Mouse (Mus musculus): ENCODE measurements around the gene Slc19a1.

GRCm38 (mm10) chr10:77024231-77024630 lies 7.8 kb upstream of the Slc19a1 start:
- TF ChIP-seq CTCF (IDR thresholded peaks at IDR 0.05; ENCODE audit: low read depth), result no peak
- TF ChIP-seq EP300 (IDR thresholded peaks at IDR 0.05; ENCODE audit: low read depth), result no peak

Measured in liver, embryonic 14.5 days (tissue).